Mouse (Mus musculus): ENCODE measurements around the gene Tk1. TPM values are rescaled to one million over a fixed set of nuclear protein-coding genes. Genes with fewer than 3 reads are reported as not detected.

Gene Tk1
- polyA plus RNA-seq (2012; rRNA removed) = 98.6 and 112 TPM in 2 replicates

GRCm38 (mm10) chr11:117825333-117826101 is at the start of gene Tk1, which contains the start of gene Afmid:
Tk1 (minus strand) TSS chr11:117826092.
Afmid (plus strand) TSS chr11:117825924.

GRCm38 (mm10) chr11:117872861-117873608 is 47.1 kb upstream of the Tk1 start, which contains the start of gene Tha1:
Tha1 (minus strand) TSS chr11:117873481.

GRCm38 (mm10) chr11:117860601-117861000 is 34.7 kb upstream of the Tk1 start, which contains the start of gene Tmem235:
Tmem235 (plus strand) TSS chr11:117860752.

GRCm38 (mm10) chr11:117848985-117849671 is 23.2 kb upstream of the Tk1 start, which contains the start of gene Birc5:
Birc5 (plus strand) TSS chr11:117849251.

GRCm38 (mm10) chr11:117809407-117810311 is 16.2 kb downstream of the Tk1 start, which contains the start of the genes Gm20708 and Syngr2:
Gm20708 (plus strand) TSS chr11:117809668.
Syngr2 (plus strand) TSS chr11:117809668.

GRCm38 (mm10) chr11:117797511-117798159 is 28.3 kb downstream of the Tk1 start, which contains the start of gene 6030468B19Rik:
6030468B19Rik (plus strand) TSS chr11:117797660.

GRCm38 (mm10) chr11:117781993-117782704 is 43.7 kb downstream of the Tk1 start, which contains the start of the genes Tmc8 and Tmc6:
Tmc8 (plus strand) TSS chr11:117782076.
Tmc6 (minus strand) TSS chr11:117782198.

Other genes starting within 250 kb of the Tk1 start
- 33.2 and 40.3 TPM in 2 replicates for gene Tnrc6c, start 171.8 kb downstream of the Tk1 start, polyA plus RNA-seq (2012; rRNA removed)
- gene Tmc8, start 44.0 kb downstream of the Tk1 start, polyA plus RNA-seq (2012; rRNA removed) = 3.1 and 4.5 TPM in 2 replicates
- 9.6 and 16.9 TPM in 2 replicates for gene Tmc6, start 43.9 kb downstream of the Tk1 start, polyA plus RNA-seq (2012; rRNA removed)
- 2.9 and 4.2 TPM in 2 replicates for gene 6030468B19Rik, start 28.4 kb downstream of the Tk1 start, polyA plus RNA-seq (2012; rRNA removed)
- gene Gm20708, start 16.4 kb downstream of the Tk1 start, polyA plus RNA-seq (2012; rRNA removed) = 0.82 and 0.97 TPM in 2 replicates
- 12.5 and 19.0 TPM in 2 replicates for gene Syngr2, start 16.4 kb downstream of the Tk1 start, polyA plus RNA-seq (2012; rRNA removed)
- gene Afmid, start 168 bp downstream of the Tk1 start, polyA plus RNA-seq (2012; rRNA removed) = 5.2 and 6.1 TPM in 2 replicates
- 160 and 231 TPM in 2 replicates for gene Birc5, start 23.2 kb upstream of the Tk1 start, polyA plus RNA-seq (2012; rRNA removed)
- gene Tmem235, start 34.7 kb upstream of the Tk1 start, polyA plus RNA-seq (2012; rRNA removed) = 0.05 TPM in 1 of 2 replicates, not detected in the other
- 4.1 and 5.9 TPM in 2 replicates for gene Tha1, start 47.4 kb upstream of the Tk1 start, polyA plus RNA-seq (2012; rRNA removed)
- gene Socs3, start 144.0 kb upstream of the Tk1 start, polyA plus RNA-seq (2012; rRNA removed) = 8.0 and 9.2 TPM in 2 replicates
- gene Pgs1, start 160.2 kb upstream of the Tk1 start, polyA plus RNA-seq (2012; rRNA removed) = 34.9 and 35.5 TPM in 2 replicates